ENCODE assay signal across 17 mouse cellular contexts in genomic region chr3:85681136-85681535, GRCm38 (mm10).
"Had no signal": no experiment of that assay in that cellular context is flagged by ENCODE, and none has a peak within 500 bp of the region (broad histone marks: within the 10 kb centered on the region; RNA-seq: fewer than 3 reads in every experiment).

No protein-coding gene starts in this region.

- DNase-seq: kidney, adult 18-20 months; kidney, postnatal 10 days; kidney, postnatal 4 days; liver, embryonic 13.5 days; liver, postnatal 0 days; lung, postnatal 14 days; right cerebral cortex, postnatal 4 days; spleen, adult 18-20 months; thymus, adult 18-20 months; thymus, postnatal 14 days had no signal

- H3K4me3 ChIP-seq: intestine, embryonic 15.5 days; limb, embryonic 15.5 days; liver, embryonic 13.5 days; lung, embryonic 15.5 days; megakaryocyte, embryonic 14.5 days; midbrain, embryonic 13.5 days; neural tube, embryonic 12.5 days had no signal

- H3K27ac ChIP-seq: intestine, embryonic 15.5 days; limb, embryonic 15.5 days; liver, embryonic 13.5 days; lung, embryonic 15.5 days; macrophage; midbrain, embryonic 13.5 days; neural tube, embryonic 12.5 days had no signal

- H3K9me3 ChIP-seq: intestine, embryonic 15.5 days; limb, embryonic 15.5 days; liver, embryonic 13.5 days; lung, embryonic 15.5 days; megakaryocyte, embryonic 14.5 days; midbrain, embryonic 13.5 days; neural tube, embryonic 12.5 days had no signal

- H3K9ac ChIP-seq: intestine, embryonic 15.5 days; limb, embryonic 15.5 days; liver, embryonic 13.5 days; liver, postnatal 0 days; lung, embryonic 15.5 days; midbrain, embryonic 13.5 days; neural tube, embryonic 12.5 days had no signal

- H3K4me2 ChIP-seq: intestine, embryonic 15.5 days; limb, embryonic 15.5 days; liver, embryonic 13.5 days; lung, embryonic 15.5 days; midbrain, embryonic 13.5 days; neural tube, embryonic 12.5 days had no signal

- H3K4me1 ChIP-seq: intestine, embryonic 15.5 days; limb, embryonic 15.5 days; lung, embryonic 15.5 days; megakaryocyte, embryonic 14.5 days; neural tube, embryonic 12.5 days had no signal

- H3K36me3 ChIP-seq: intestine, embryonic 15.5 days; limb, embryonic 15.5 days; liver, embryonic 13.5 days; lung, embryonic 15.5 days; midbrain, embryonic 13.5 days; neural tube, embryonic 12.5 days had no signal

- H3K27me3 ChIP-seq: intestine, embryonic 15.5 days; lung, embryonic 15.5 days; midbrain, embryonic 13.5 days; neural tube, embryonic 12.5 days had no signal

- ATAC-seq: intestine, embryonic 15.5 days; liver, postnatal 0 days; midbrain, embryonic 13.5 days had no signal
